Mouse (Mus musculus): ENCODE data around the gene Cyp11a1. TPM values are rescaled to one million over a fixed set of nuclear protein-coding genes. Genes with fewer than 3 reads are reported as not detected.
A peak's percentile ranks its signal among the peaks of the same experiment; 100 is the strongest.

Gene Cyp11a1
- polyA plus RNA-seq, 1 experiment from 2014 or later = 46.0 TPM

GRCm38 (mm10) chr9:58053102-58053501 lies 46.9 kb downstream of the Cyp11a1 start:
- WGBS = 18% methylated on average over 3 of the region's 3 CpGs
- no peak for ATAC-seq (replicated peaks; ENCODE audit: low FRiP score)

GRCm38 (mm10) chr9:58053544-58053943 lies 47.3 kb downstream of the Cyp11a1 start:
- Histone ChIP-seq H3K9me3 (replicated peaks) (no peaks in the 10 kb centered on the region), H3K27ac (no peak overlapping the region), H3K4me1 (peaks cover 34% of the 10 kb centered on the region), H3K36me3 (no peaks in the 10 kb centered on the region), H3K4me2 (no peak overlapping the region), H3K9ac (no peak overlapping the region), H3K4me3 (replicated peaks) (no peak overlapping the region), H3K27me3 (0 out of 2 replicates have a peak, but pooled peaks cover 5% of the 10 kb centered on the region)
- WGBS = 47% methylated on average over 3 of the region's 3 CpGs
- ATAC-seq (replicated peaks; ENCODE audit: low FRiP score) = no peak

More at GRCm38 (mm10) chr9:58053102-58053501, 46.9 kb downstream of the Cyp11a1 start:
- Histone ChIP-seq H3K4me3 (replicated peaks) (no peak overlapping the region), H3K4me2 (no peak overlapping the region), H3K27me3 (0 out of 2 replicates have a peak, but pooled peaks cover 5% of the 10 kb centered on the region), H3K27ac (no peak overlapping the region), H3K9me3 (replicated peaks) (no peaks in the 10 kb centered on the region), H3K9ac (no peak overlapping the region), H3K4me1 (peaks cover 38% of the 10 kb centered on the region), H3K36me3 (no peaks in the 10 kb centered on the region)

DNA sequence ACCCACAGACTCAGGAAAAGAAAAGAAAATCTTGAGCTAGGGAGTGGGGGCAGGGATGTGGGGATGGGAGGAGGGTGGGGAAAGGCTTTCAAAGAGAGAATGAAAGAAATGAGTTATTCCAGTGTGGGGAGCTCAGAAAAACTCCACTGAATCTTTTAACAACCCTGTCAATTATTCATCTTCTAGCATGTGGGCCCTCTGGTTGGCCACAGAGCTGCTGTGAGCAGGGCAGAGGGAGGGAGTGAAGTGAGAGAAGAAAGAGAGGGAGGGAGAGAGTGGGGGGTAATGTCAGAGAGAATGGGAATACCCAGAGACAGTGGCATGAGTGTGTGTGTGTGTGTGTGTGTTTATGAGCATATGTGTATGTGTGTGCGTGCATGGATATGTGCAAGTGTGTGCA lies 47.8 kb downstream of the Cyp11a1 start:
- Histone ChIP-seq H3K4me2 (no peak overlapping the region), H3K9ac (no peak overlapping the region), H3K36me3 (no peaks in the 10 kb centered on the region), H3K27ac (no peak overlapping the region), H3K4me1 (peaks cover 31% of the 10 kb centered on the region), H3K4me3 (replicated peaks) (no peak overlapping the region), H3K27me3 (0 out of 2 replicates have a peak, but pooled peaks cover 5% of the 10 kb centered on the region), H3K9me3 (replicated peaks) (no peaks in the 10 kb centered on the region)
- WGBS = 94% methylated on average over 1 of the region's 1 CpGs
- 0 out of 2 replicates have a peak, but pooled peaks have one; percentile 30 for ATAC-seq (replicated peaks; ENCODE audit: low FRiP score)

GRCm38 (mm10) chr9:58055666-58056065 lies 49.5 kb downstream of the Cyp11a1 start:
- Histone ChIP-seq H3K27me3 (peaks cover 2% of the 10 kb centered on the region; the same call in 1 of the 2 replicates), H3K36me3 (no peaks in the 10 kb centered on the region), H3K4me3 (replicated peaks) (no peak overlapping the region), H3K4me1 (peaks cover 33% of the 10 kb centered on the region), H3K27ac (no peak overlapping the region), H3K9ac (no peak overlapping the region), H3K9me3 (replicated peaks) (no peaks in the 10 kb centered on the region), H3K4me2 (no peak overlapping the region)
- WGBS = 50% methylated on average over 5 of the region's 5 CpGs
- no peak; the same call in 1 of the 2 replicates for ATAC-seq (replicated peaks; ENCODE audit: low FRiP score)

- Histone ChIP-seq H3K9me3 (replicated peaks) (no peaks in the 10 kb centered on the region), H3K4me1 (peaks cover 19% of the 10 kb centered on the region), H3K4me3 (replicated peaks) (no peak overlapping the region), H3K9ac (no peak overlapping the region), H3K27me3 (peaks cover 27% of the 10 kb centered on the region), H3K4me2 (no peak overlapping the region), H3K36me3 (no peaks in the 10 kb centered on the region), H3K27ac (no peak overlapping the region)
- WGBS = 32% methylated on average over 1 of the region's 1 CpGs
- ATAC-seq (replicated peaks; ENCODE audit: low FRiP score) = no peak
Measured at GRCm38 (mm10) chr9:58059920-58060319, 53.7 kb downstream of the Cyp11a1 start.

GRCm38 (mm10) chr9:58060677-58061667 lies 54.8 kb downstream of the Cyp11a1 start:
- Histone ChIP-seq H3K4me2 (no peak overlapping the region), H3K4me3 (replicated peaks) (no peak overlapping the region), H3K27ac (no peak overlapping the region), H3K9me3 (replicated peaks) (no peaks in the 10 kb centered on the region), H3K27me3 (peaks cover 29% of the 10 kb centered on the region), H3K4me1 (peaks cover 9% of the 10 kb centered on the region), H3K36me3 (no peaks in the 10 kb centered on the region), H3K9ac (no peak overlapping the region)
- ATAC-seq (replicated peaks; ENCODE audit: low FRiP score) = 0 out of 2 replicates have a peak, but pooled peaks have one; percentile 15
- 12% methylated on average over 23 of the region's 23 CpGs for WGBS

DNA sequence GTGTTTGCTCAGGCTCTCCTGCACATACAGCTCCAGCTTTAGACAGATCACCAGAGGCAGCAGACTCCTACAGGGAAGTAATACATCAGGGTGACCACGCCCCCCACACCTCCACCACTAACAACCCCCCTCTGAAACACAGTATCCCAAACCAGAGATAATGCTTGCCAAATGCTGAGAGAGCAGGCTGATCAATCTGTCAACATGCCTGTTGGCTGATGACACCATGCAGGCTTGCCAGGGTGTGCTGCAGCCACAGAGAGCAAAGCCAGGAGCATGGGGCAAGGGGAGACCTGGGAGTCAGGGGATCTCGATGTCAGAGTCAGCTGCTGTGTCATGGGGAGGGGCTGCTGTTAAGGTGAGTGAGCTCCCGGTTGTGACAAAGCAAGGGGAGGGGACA lies 57.3 kb downstream of the Cyp11a1 start, which contains the start of gene Stra6:
TSS of gene Stra6 (plus strand) at position 258 of the 400 bp plus-strand sequence.
- H3K4me1 ChIP-seq = peaks cover 10% of the 10 kb centered on the region; the same call in 1 of the 2 replicates
- H3K27me3 ChIP-seq = peaks cover 29% of the 10 kb centered on the region
- H3K4me3 ChIP-seq (replicated peaks) = no peak within 1 kb of the TSS
- H3K4me2 ChIP-seq = no peak within 1 kb of the TSS
- no peaks in the 10 kb centered on the region for H3K9me3 ChIP-seq (replicated peaks)
- 11% methylated on average over 3 of the region's 3 CpGs for WGBS
- no peak within 1 kb of the TSS for H3K9ac ChIP-seq
- no peak for ATAC-seq (replicated peaks; ENCODE audit: low FRiP score)
- no peaks in the 10 kb centered on the region for H3K36me3 ChIP-seq
- no peak within 1 kb of the TSS for H3K27ac ChIP-seq

DNA sequence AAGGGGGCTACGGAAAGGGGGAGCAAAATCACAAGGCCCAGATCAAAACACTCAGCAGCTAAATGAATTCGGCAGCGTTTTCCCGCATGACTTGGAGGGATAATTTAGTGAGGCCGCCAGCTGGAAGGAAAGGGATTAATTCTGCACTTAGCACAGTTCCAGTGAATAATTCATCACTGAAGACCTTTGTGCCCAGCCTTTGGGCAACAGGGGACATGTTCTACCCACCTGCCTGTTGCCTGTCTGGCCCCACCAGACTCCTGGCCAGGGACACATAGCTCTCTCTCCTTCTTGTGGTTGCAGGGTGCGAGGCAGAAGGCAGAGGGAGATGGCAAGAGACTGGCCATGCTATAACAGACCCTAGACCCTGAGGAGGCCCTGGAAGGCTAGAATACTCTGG lies 59.3 kb downstream of the Cyp11a1 start:
- no peak overlapping the region for H3K4me2 ChIP-seq
- H3K9me3 ChIP-seq (replicated peaks) = no peaks in the 10 kb centered on the region
- H3K27ac ChIP-seq = no peak overlapping the region
- no peak overlapping the region for H3K9ac ChIP-seq
- 37% methylated on average over 6 of the region's 6 CpGs for WGBS
- peaks cover 28% of the 10 kb centered on the region for H3K27me3 ChIP-seq
- H3K4me1 ChIP-seq = peaks cover 9% of the 10 kb centered on the region; the same call in 1 of the 2 replicates
- H3K36me3 ChIP-seq = no peaks in the 10 kb centered on the region
- no peak for ATAC-seq (replicated peaks; ENCODE audit: low FRiP score)
- H3K4me3 ChIP-seq (replicated peaks) = no peak overlapping the region

DNA sequence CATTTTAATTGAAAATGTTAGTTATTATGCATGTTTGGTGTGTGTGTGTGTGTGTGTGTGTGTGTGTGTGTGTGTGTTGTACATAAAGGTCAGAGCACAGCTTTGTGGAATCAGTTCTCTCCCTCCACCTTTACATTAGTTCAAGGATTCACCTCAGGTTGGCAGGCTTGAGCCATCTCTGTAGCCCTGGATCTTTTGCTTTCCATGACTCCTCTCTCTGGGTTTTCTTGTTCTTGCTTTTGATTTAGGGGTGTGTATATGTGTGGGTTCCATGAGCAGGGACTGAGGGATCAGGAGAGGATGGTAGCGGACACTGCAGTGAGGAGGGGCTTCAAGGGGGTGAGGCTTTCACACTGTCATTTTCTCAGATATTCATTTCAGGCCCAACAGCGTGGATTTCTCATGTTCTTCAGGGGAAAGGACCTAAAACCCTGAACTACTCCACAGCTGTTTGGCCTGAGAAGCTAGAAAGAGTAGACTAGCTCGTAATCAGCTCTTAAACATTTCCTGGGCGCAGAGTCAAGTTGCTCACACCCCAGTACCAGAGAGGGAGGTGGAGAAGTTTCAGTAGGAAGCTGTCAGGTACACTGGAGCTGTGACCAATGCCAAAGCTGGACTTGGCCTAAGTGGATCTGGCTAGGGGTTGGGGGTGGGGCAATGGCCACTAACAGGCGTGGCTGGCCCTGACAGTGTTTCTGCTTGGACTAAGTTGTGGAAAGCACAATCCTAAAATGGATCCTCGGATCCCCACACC lies 59.9 kb downstream of the Cyp11a1 start:
- 68% methylated on average over 6 of the region's 6 CpGs for WGBS
- no peak overlapping the region for H3K27ac ChIP-seq
- no peaks in the 10 kb centered on the region for H3K9me3 ChIP-seq (replicated peaks)
- 0 out of 2 replicates have a peak, but pooled peaks have one; percentile 33 for ATAC-seq (replicated peaks; ENCODE audit: low FRiP score)
- H3K4me2 ChIP-seq = no peak overlapping the region
- H3K36me3 ChIP-seq = no peaks in the 10 kb centered on the region
- peaks cover 23% of the 10 kb centered on the region; the same call in 1 of the 2 replicates for H3K27me3 ChIP-seq
- peaks cover 6% of the 10 kb centered on the region; the same call in 1 of the 2 replicates for H3K4me1 ChIP-seq
- no peak overlapping the region for H3K9ac ChIP-seq
- H3K4me3 ChIP-seq (replicated peaks) = no peak overlapping the region

DNA sequence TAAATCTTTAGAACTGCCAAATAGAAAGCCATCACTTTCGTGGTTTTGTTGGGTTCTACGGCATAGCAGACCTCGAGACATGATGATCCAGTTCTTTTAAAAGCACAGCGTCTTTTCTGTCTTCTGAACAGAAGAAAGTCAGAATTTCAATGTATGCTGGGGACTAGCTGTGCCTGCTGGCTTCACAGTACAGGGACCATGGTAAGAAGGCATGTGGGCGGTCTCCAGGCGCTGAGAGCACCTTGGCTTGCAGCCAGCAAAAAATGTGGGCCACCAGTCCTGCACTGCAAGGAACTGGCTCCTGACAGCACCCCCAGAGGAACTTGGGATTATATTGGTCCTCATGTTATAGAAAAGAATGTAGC lies 60.5 kb downstream of the Cyp11a1 start:
- peaks cover 17% of the 10 kb centered on the region; the same call in 1 of the 2 replicates for H3K27me3 ChIP-seq
- H3K27ac ChIP-seq = no peak overlapping the region
- H3K4me3 ChIP-seq (replicated peaks) = no peak overlapping the region
- no peak for ATAC-seq (replicated peaks; ENCODE audit: low FRiP score)
- H3K36me3 ChIP-seq = no peaks in the 10 kb centered on the region
- peaks cover 6% of the 10 kb centered on the region; the same call in 1 of the 2 replicates for H3K4me1 ChIP-seq
- no peak overlapping the region for H3K9ac ChIP-seq
- no peaks in the 10 kb centered on the region for H3K9me3 ChIP-seq (replicated peaks)
- H3K4me2 ChIP-seq = no peak overlapping the region
- WGBS = 75% methylated on average over 6 of the region's 6 CpGs

DNA sequence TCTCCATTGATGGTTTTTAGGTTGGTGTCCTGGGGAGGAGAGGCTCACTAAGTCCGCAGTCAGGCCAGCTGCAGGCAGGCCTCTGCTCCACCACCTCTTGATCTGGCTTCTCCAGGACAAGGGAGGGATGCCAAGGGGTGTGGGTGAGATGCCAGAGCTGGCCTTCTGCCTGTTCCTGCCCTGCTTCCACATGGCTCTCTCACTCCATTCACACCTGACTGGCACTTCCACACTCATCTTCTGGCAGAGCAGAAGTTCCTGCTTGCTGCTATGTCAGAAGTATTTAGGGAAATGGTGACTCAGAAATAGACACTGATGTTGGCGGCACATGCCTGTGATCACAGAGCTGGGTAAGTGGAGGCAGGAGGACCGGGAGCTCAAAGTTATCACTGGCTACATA lies 61.3 kb downstream of the Cyp11a1 start:
- H3K4me3 ChIP-seq (replicated peaks) = no peak overlapping the region
- H3K9ac ChIP-seq = no peak overlapping the region
- H3K4me2 ChIP-seq = no peak overlapping the region
- H3K36me3 ChIP-seq = no peaks in the 10 kb centered on the region
- H3K9me3 ChIP-seq (replicated peaks) = no peaks in the 10 kb centered on the region
- peaks cover 6% of the 10 kb centered on the region; the same call in 1 of the 2 replicates for H3K4me1 ChIP-seq
- H3K27me3 ChIP-seq = peaks cover 17% of the 10 kb centered on the region; the same call in 1 of the 2 replicates
- H3K27ac ChIP-seq = no peak overlapping the region
- no peak for ATAC-seq (replicated peaks; ENCODE audit: low FRiP score)
- 86% methylated on average over 3 of the region's 3 CpGs for WGBS

Data from kidney, embryonic 15.5 days (tissue).